Mouse (Mus musculus): ENCODE measurements around the gene Magi3.

DNA sequence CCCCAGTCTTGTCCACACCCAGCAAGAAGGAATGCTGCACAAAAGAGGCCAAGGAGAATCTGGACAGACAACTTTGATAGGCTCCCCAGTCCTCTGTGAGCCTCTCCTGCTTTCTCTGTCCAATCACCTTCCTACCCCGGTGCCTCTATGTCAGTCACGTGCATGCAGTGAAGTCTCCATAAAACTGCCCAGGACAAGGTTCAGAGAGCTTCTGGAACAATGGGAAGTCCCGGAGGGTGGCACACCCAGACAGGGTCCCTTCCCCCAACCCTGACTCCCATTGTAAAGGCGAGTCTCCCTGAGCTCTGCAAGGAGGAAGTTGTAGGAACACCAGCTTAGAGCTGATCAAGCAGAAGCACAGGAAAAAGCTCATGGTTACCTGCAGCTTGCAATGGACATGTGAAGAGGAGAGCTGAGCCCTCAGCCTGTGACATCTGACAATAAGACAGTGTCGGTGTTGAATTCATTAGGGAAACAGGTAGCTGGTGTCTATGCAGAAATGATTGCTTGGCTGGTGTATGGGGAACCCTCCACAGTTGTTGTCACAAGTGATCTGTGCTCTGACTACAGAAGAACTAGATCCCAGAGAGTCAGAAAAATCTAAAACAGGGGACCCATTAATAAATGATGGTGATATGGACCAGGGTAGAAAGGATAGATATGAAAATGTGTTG, 7.4 kb upstream of the Magi3 start:
- no peak for TF ChIP-seq CTCF (IDR thresholded peaks at IDR 0.05)
- TF ChIP-seq EP300 (IDR thresholded peaks at IDR 0.05), result no peak

All from lung, postnatal 0 days (tissue).